Mouse (Mus musculus) effector memory CD4-positive, alpha-beta T cell, adult 7 months (primary cell): ENCODE measurements around the gene Dtnbp1. TPM values are rescaled to one million over a fixed set of nuclear protein-coding genes. Genes with fewer than 3 reads are reported as not detected.

Experiments
- polyA plus RNA-seq: library from polyadenylated mRNA; unstranded; fragments of 100-300 nt; shearing (Covaris generic); gene quantifications from one replicate; pipeline ENCODE4 v1.2.1, GENCODE M21; 2017

Gene Dtnbp1
- polyA plus RNA-seq: 50.7 TPM

DNA sequence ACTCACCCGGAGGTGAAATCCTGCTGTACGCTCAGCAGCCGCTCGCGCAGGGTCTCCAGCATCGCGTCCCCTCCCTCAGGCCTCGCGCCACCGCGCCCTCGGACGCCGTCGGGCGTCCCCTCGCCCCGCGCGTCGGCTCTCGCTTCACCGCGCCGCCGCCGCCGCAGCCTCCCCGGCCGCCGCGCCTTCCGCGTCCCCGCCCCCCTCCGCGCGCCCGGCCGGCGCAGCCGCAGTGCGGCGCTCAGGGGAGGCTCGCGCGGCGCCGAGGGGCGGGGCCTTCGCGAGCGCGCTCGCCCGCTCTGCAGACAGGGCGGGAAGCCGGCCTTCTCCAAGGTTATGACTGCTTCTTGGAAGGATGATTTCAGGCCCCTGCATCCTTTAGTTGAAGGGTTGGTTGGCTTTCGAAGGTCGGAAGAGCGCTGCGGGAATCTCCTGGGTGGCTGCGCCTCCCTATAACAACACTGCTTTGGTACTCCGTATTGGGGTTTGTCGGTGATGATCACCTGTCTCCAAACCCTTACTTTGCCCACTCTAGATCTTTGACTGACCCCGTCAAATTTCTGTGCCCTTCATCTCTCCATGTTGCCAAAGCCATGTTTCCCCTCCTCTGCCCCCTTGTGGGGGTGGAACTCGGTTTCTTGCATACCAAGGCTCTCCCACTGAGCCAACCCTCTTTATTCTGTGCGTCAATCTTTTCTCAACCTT is at the start of gene Dtnbp1:
Gene Dtnbp1 (minus strand): TSS at position 237 of the 705 bp plus-strand sequence.

Other genes starting within 250 kb of the Dtnbp1 start
- 0.16 TPM for gene Gm9817, start 76.5 kb upstream of the Dtnbp1 start, polyA plus RNA-seq